Mouse (Mus musculus) MEL (cell line): Measurements from ENCODE around the gene Tomm40l. TPM values are rescaled to one million over a fixed set of nuclear protein-coding genes. Genes with fewer than 3 reads are reported as not detected.
A peak's percentile ranks its signal among the peaks of the same experiment; 100 is the strongest.

ENCODE experiments used
- DNase-seq: peaks from one replicate; pipeline ENCODE4 v3.0.0; 2011; ENCODE audit warnings: low read depth, low spot score
- H3K27ac ChIP-seq: 2 replicates; pipeline ENCODE4 v1.5.1; 2012; ENCODE audit warnings: low read depth, mild to moderate bottlenecking, control low read depth, low read length, moderate library complexity; ENCODE audit not compliant: control insufficient read depth
- H3K27me3 ChIP-seq, 2 experiments: fragments of 150-350 bp in 1 of 2; sonication (generic) in 1 of 2; 2 replicates each; pipeline ENCODE4 v1.6.1; 2012; ENCODE audit warnings: low read length in 2 of 2, mild to moderate bottlenecking in 2 of 2, improper control_type of control experiment in 1 of 2, moderate library complexity in 1 of 2; ENCODE audit not compliant: insufficient read depth in 2 of 2, control insufficient read depth in 1 of 2
- H3K36me3 ChIP-seq, 2 experiments: 2 replicates each; pipeline ENCODE4 v1.6.1; 2012 to 2014; ENCODE audit warnings: low read length in 2 of 2, improper control_type of control experiment in 1 of 2, inconsistent platforms in 1 of 2, mild to moderate bottlenecking in 1 of 2; ENCODE audit not compliant: insufficient read depth in 2 of 2, control insufficient read depth in 1 of 2
- H3K4me1 ChIP-seq, 2 experiments: fragments of 150-350 bp in 1 of 2; sonication (generic) in 1 of 2; 2 replicates each; pipeline ENCODE4 v1.6.1; 2012; ENCODE audit warnings: low read length in 2 of 2, improper control_type of control experiment in 1 of 2, mild to moderate bottlenecking in 1 of 2; ENCODE audit not compliant: insufficient read depth in 2 of 2, control insufficient read depth in 1 of 2
- H3K4me3 ChIP-seq, 2 experiments: fragments of 150-350 bp in 1 of 2; sonication (generic) in 1 of 2; 2 replicates each; pipeline ENCODE4 v1.5.1; 2012; ENCODE audit warnings: low read depth in 2 of 2, low read length in 2 of 2, mild to moderate bottlenecking in 2 of 2, moderate library complexity in 2 of 2, control low read depth in 1 of 2, improper control_type of control experiment in 1 of 2; ENCODE audit not compliant: control insufficient read depth in 1 of 2, insufficient read depth in 1 of 2
- H3K79me2 ChIP-seq: 2 replicates; pipeline ENCODE4 v1.6.1; 2012; ENCODE audit warnings: mild to moderate bottlenecking, low read length, moderate library complexity; ENCODE audit not compliant: control insufficient read depth, poor library complexity, insufficient read depth
- H3K9ac ChIP-seq: 2 replicates; pipeline ENCODE4 v1.6.1; 2012; ENCODE audit warnings: low read depth, mild to moderate bottlenecking, control low read depth, low read length, moderate library complexity; ENCODE audit not compliant: control insufficient read depth, poor library complexity, severe bottlenecking
- H3K9me3 ChIP-seq: fragments of 150-350 bp; sonication (generic); replicated peaks from 2 replicates; pipeline ENCODE4 v1.6.1; 2012; ENCODE audit warnings: mild to moderate bottlenecking, low read length, improper control_type of control experiment, moderate library complexity; ENCODE audit not compliant: insufficient read depth
- BHLHE40 ChIP-seq: IDR thresholded peaks from 2 replicates; pipeline ENCODE4 v1.6.1; 2012; ENCODE audit warnings: low read depth, mild to moderate bottlenecking, inconsistent platforms, low read length, improper control_type of control experiment, borderline replicate concordance
- CTCF ChIP-seq, 3 experiments: IDR thresholded peaks in 2 of 3; conservative IDR thresholded peaks in 1 of 3; 2 replicates each; pipeline ENCODE4 v1.5.1; 2011 to 2012; ENCODE audit warnings: low read length in 3 of 3, low read depth in 2 of 3, mild to moderate bottlenecking in 2 of 3, improper control_type of control experiment in 1 of 3, inconsistent platforms in 1 of 3, mixed read lengths in 1 of 3, moderate library complexity in 1 of 3; ENCODE audit not compliant: control insufficient read depth in 1 of 3, insufficient read depth in 1 of 3, poor library complexity in 1 of 3, severe bottlenecking in 1 of 3
- E2F4 ChIP-seq: IDR thresholded peaks from 2 replicates; pipeline ENCODE4 v1.6.1; 2011; ENCODE audit warnings: low read depth, low read length, improper control_type of control experiment, borderline replicate concordance
- ETS1 ChIP-seq: IDR thresholded peaks from 2 replicates; pipeline ENCODE4 v1.6.1; 2012; ENCODE audit warnings: low read depth, mild to moderate bottlenecking, inconsistent platforms, low read length, improper control_type of control experiment, moderate library complexity
- HCFC1 ChIP-seq: IDR thresholded peaks from 2 replicates; pipeline ENCODE4 v1.6.1; 2012; ENCODE audit warnings: low read depth, mild to moderate bottlenecking, inconsistent platforms, low read length, improper control_type of control experiment, moderate library complexity
- MAFK ChIP-seq: IDR thresholded peaks from 2 replicates; pipeline ENCODE4 v1.6.1; 2011; ENCODE audit warnings: low read depth, mild to moderate bottlenecking, low read length, improper control_type of control experiment, borderline replicate concordance
- MAZ ChIP-seq: IDR thresholded peaks from 2 replicates; pipeline ENCODE4 v1.6.1; 2012; ENCODE audit warnings: low read depth, mild to moderate bottlenecking, inconsistent platforms, low read length, improper control_type of control experiment
- MYB ChIP-seq: IDR thresholded peaks from 2 replicates; pipeline ENCODE4 v1.6.1; 2011; ENCODE audit warnings: mild to moderate bottlenecking, low read depth, low read length, improper control_type of control experiment
- POLR2A ChIP-seq, 2 experiments: IDR thresholded peaks; 2 replicates each; pipeline ENCODE4 v1.6.1; 2011 to 2012; ENCODE audit warnings: low read length in 2 of 2, mild to moderate bottlenecking in 2 of 2, control low read depth in 1 of 2, improper control_type of control experiment in 1 of 2, low read depth in 1 of 2, moderate library complexity in 1 of 2; ENCODE audit not compliant: control insufficient read depth in 1 of 2, insufficient read depth in 1 of 2, poor library complexity in 1 of 2
- SIN3A ChIP-seq: IDR thresholded peaks from 2 replicates; pipeline ENCODE4 v1.6.1; 2012; ENCODE audit warnings: low read length, improper control_type of control experiment, inconsistent platforms
- SMC3 ChIP-seq: IDR thresholded peaks from 2 replicates; pipeline ENCODE4 v1.6.1; 2011; ENCODE audit warnings: low read depth, low read length, improper control_type of control experiment
- TBP ChIP-seq: IDR thresholded peaks from 2 replicates; pipeline ENCODE4 v1.8.0; 2011; ENCODE audit warnings: low read depth, low read length, improper control_type of control experiment
- TCF12 ChIP-seq: IDR thresholded peaks from 2 replicates; pipeline ENCODE4 v1.6.1; 2014; ENCODE audit warnings: low read depth, mild to moderate bottlenecking, inconsistent platforms, low read length, improper control_type of control experiment, moderate library complexity
- USF1 ChIP-seq: IDR thresholded peaks from 2 replicates; pipeline ENCODE4 v1.6.1; 2014; ENCODE audit warnings: low read depth, mild to moderate bottlenecking, inconsistent platforms, low read length, improper control_type of control experiment, moderate library complexity
- ZKSCAN1 ChIP-seq: IDR thresholded peaks from 2 replicates; pipeline ENCODE4 v1.6.1; 2012; ENCODE audit warnings: low read depth, mild to moderate bottlenecking, inconsistent platforms, low read length, improper control_type of control experiment, moderate library complexity
- ZMIZ1 ChIP-seq: IDR thresholded peaks from 2 replicates; pipeline ENCODE4 v1.6.1; 2012; ENCODE audit warnings: low read depth, mild to moderate bottlenecking, inconsistent platforms, low read length, improper control_type of control experiment, moderate library complexity
- ZNF384 ChIP-seq: IDR thresholded peaks from 2 replicates; pipeline ENCODE4 v1.6.1; 2012; ENCODE audit warnings: low read depth, mild to moderate bottlenecking, inconsistent platforms, low read length, improper control_type of control experiment
- polyA plus RNA-seq, 2 experiments: library from polyadenylated mRNA; stranded (reverse) in 1 of 2; unstranded in 1 of 2; fragments of >175 nt in 1 of 2; fragments of >200 nt in 1 of 2; gene quantifications; 2 replicates each; pipeline versions ENCODE4 v1.2.1 to v1.2.4; 2012; ENCODE audit warnings: low replicate concordance in 2 of 2, low read depth in 1 of 2; ENCODE audit not compliant: insufficient read length in 2 of 2, insufficient read depth in 1 of 2, missing spikeins in 1 of 2
- total RNA-seq: library from RNA; depleted of rRNA; stranded (reverse); fragments of 300-350 nt; gene quantifications from 2 replicates; pipeline ENCODE4 v1.2.3, GENCODE M21; 2012

Tomm40l gene
- total and polyA plus RNA-seq, 3 experiments = 40.7 to 43.4 TPM; not detected in 1

GRCm38 (mm10) chr1:171256095-171256818 is 33.9 kb upstream of the Tomm40l start:
- H3K9me3 ChIP-seq = no peaks in the 10 kb centered on the region
- H3K4me3 ChIP-seq = no peak overlapping the region
- H3K9ac ChIP-seq = no peak overlapping the region
- DNase-seq = no peak
- no peaks in the 10 kb centered on the region for H3K79me2 ChIP-seq
- no peak overlapping the region for H3K27ac ChIP-seq
- TF ChIP-seq BHLHE40 (no peak), SMC3 (peak; percentile 23; the same call in 1 of the 2 replicates), MYB (no peak), ZMIZ1 (no peak), HCFC1 (no peak)
- H3K27me3 ChIP-seq = peaks cover 0 to 5% of the 10 kb centered on the region in 2 experiments; a peak in 3 of 4 replicates
- no peaks in the 10 kb centered on the region for H3K4me1 ChIP-seq
- no peaks in the 10 kb centered on the region for H3K36me3 ChIP-seq

DNA sequence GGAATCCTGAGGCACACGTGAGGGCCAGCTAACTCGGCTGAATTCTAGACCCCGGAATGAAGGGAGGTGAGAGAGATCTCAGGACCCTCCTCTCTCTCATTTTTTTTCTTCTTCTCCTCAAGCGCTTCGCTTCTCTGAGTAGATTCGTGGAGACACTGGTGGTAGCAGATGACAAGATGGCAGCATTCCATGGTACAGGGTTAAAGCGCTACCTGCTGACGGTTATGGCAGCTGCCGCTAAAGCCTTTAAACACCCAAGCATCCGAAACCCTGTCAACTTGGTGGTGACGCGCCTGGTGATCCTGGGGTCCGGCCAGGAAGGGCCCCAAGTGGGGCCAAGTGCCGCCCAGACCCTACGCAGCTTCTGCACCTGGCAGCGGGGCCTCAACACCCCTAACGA is 30.1 kb upstream of the Tomm40l start:
- Histone ChIP-seq H3K9ac (no peak overlapping the region), H3K9me3 (no peaks in the 10 kb centered on the region), H3K4me3 (no peak overlapping the region), H3K79me2 (no peaks in the 10 kb centered on the region), H3K27ac (no peak overlapping the region), H3K4me1 (peaks cover 0 to 9% of the 10 kb centered on the region in 2 experiments; a peak in 2 of 4 replicates), H3K27me3 (peaks cover 0 to 3% of the 10 kb centered on the region in 2 experiments; a peak in 1 of 4 replicates), H3K36me3 (no peaks in the 10 kb centered on the region)
- no peak for TF ChIP-seq SIN3A
- no peak for TF ChIP-seq MAZ
- no peak for TF ChIP-seq TCF12
- no peak for DNase-seq

DNA sequence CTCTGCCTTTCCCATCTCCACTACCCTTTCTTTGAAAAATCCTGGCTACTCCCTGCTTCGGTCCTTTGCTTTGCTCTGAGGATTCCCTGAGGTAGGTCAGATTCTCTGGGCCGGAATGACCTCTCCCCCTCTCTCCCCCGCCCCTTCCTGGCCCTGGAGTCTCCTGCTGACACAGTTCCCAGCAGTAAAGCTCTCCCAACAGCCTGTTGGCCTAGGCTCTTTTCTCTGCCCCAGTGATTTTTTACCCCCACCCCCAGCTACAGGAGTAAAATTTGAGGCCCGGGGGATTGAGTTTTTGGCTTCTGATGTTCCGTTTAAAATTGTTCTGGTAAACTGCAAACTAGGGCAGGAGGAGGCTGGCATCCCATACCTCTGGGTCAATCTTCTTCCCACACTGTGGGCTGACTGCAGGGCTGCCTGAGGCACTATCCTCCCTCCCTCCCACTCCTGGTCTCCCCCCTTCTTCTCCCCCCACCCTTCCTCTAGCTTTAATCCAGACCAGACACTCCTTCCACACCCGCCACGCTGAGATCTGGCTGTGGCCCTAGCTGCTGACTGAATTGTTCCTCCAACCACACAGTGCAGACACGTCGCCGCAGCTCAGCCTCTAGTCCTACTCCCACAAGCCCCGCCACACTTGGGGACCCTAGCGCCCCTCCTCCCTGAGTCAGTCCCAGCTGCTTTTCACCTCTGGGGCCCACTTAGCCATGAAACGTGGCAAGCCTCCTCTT is 29.4 kb upstream of the Tomm40l start:
- H3K9me3 ChIP-seq = no peaks in the 10 kb centered on the region
- H3K36me3 ChIP-seq = no peaks in the 10 kb centered on the region
- TF ChIP-seq SIN3A (no peak), CTCF (IDR thresholded peaks at IDR 0.05 in 2 of 3, conservative IDR thresholded peaks at IDR 0.05 in 1 of 3; ENCODE audit: control insufficient read depth in 1 of 3, insufficient read depth in 1 of 3, low read depth in 2 of 3, low read length in 3 of 3, poor library complexity in 1 of 3, severe bottlenecking in 1 of 3) (no peak), MAZ (no peak), USF1 (no peak), ZKSCAN1 (no peak), BHLHE40 (no peak), ZNF384 (no peak), ETS1 (no peak), E2F4 (no peak), TBP (no peak), SMC3 (no peak), POLR2A (IDR thresholded peaks at IDR 0.05; ENCODE audit: control insufficient read depth in 1 of 2, insufficient read depth in 1 of 2, low read depth in 1 of 2, low read length in 2 of 2, poor library complexity in 1 of 2) (no peak), MAFK (no peak)
- TF ChIP-seq, all 39 proteins: peak for 0
- Histone ChIP-seq H3K4me3 (no peak overlapping the region), H3K9ac (no peak overlapping the region), H3K27me3 (peaks cover 0 to 3% of the 10 kb centered on the region in 2 experiments; a peak in 1 of 4 replicates), H3K4me1 (peaks cover 0 to 9% of the 10 kb centered on the region in 2 experiments; a peak in 2 of 4 replicates), H3K27ac (no peak overlapping the region), H3K79me2 (peaks cover 1% of the 10 kb centered on the region; the same call in 1 of the 2 replicates)
- no peak for DNase-seq
